Mouse (Mus musculus) embryo, embryonic 9.5 days (tissue): ENCODE data around the gene Apopt1.

ENCODE experiments used
- DNase-seq: peaks from one replicate; pipeline ENCODE4 v3.0.0-alpha.2; 2017; ENCODE audit errors: extremely low spot score

The Apopt1 gene

DNA sequence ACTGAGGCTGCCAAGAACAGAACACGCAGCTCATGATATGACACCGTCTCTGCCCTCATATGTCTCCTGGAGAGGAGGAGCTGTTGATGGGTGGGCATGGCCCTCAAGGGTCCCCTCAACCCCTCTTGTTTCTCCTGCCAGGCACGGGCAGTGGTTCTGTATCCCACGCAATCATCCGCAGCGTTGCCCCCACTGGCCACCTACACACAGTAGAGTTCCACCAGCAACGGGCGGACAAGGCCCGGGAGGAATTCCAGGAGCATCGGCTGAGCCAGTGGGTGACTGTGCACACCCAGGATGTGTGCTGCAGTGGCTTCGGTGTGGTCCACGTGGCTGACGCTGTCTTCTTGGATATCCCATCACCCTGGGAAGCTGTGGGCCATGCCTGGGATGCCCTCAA lies 32.4 kb upstream of the Apopt1 start:
- DNase-seq, result no peak

DNA sequence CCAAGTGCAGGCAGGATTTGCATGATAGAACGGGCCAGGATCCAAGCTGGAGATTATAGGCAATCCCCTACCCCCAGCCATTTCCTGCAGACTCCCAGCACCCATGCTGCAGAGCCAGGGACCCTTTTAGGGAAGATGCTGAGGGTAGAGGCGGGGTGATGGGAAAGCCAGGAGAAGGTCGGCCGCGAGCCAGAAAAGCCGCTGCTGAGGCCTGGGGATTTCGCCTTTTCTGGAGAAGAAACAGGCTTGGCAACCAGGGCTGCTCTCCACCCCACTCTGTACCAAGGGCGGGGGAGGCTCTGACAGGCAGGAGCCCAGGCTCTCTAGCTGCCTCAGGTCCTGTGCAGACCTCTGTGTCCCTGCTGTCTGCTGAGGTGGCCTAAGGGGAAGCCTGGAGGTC lies 31.8 kb upstream of the Apopt1 start:
- DNase-seq, result no peak

DNA sequence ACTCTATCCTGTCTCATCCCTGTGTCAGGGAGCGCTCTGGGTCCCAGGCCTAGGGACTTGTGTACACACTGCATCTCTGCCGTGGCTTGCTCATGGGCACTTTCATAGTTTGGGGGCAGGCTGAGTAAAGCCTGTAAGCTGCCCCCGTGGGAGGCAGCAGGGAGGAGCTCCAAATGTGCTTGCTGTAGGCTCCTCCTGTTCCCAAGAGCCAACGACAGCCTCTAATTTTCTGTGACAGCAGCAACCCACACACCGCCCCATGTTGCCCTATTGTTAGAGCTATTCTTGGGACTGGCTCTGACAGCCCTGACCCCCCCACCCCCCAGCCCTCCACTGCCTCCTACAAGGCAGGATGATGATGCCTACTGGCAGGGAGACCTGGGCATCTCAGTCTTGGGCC lies 31.1 kb upstream of the Apopt1 start:
- DNase-seq, result no peak

DNA sequence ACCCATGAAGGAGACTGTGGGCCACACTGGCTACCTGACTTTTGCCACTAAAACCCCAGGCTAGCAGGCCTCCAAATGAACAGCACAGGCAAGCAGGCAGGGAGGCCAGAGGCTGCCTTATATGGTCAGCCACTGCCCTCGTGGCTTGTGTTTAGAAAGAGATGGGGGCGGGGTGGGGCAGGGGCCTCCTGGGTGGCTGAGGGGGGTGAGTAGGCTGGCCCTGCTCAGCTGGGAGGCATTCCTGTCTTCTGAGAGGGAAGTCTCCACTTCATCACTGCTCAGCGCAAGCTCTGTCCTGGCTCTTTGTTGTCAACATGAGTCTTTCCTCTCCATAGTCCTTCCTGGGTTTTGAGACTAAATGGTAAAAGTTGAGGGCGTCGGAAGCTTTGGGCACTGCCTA lies 30.3 kb upstream of the Apopt1 start:
- DNase-seq, result no peak

DNA sequence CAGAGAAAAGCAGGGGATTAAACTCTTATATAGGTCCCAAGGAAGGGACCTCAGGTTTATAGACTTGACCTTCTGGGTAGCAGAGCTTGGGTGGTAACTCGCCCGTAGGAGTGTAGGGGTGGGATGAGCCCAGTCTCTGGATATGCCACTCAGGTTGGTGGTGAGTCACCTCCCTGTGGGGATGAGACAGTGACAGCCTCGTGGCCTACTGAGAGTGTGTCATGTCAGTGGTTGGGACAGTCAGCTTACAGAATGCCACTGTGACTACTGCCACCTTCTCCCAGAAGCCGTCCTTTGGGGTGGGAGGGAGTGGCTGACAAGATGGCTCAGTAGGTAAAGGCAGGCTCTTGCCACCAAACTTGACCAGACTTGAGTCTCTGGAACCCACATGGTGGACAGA lies 26.7 kb upstream of the Apopt1 start:
- DNase-seq, result no peak

DNA sequence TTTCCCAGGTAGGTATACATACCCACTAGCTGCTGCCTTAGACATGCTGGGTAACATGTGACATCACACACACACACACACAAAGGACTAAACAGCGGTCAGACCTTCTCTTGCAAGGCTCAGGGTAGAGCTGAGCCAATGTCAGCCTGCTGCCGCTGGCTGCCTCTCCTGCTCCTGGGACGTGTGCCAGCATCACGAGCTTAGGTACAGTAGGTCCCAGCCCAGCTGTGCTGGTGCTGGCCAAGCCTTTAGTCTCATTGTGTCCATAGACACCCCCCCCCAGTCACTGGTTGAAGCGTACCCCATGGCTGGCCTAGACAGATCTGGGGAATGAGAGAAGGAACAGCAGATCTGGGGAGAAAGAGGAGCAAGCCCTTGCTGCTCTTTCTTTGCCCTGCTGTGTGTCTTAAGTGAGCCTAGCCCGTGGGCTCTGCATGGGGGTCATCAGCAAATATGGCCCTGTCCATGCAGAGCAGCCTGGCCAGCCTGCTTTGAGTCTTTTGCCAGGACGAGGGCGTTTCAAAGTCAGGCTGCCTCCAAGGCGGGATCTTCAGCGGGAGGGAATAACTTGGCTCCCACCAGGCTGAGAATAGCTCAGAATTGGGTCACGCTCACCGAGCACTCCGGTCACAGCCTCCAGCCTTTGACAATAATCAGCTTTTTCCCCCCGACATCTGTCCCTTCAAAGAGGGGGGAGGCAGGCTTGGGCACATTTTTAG lies 25.6 kb upstream of the Apopt1 start:
- no peak for DNase-seq

DNA sequence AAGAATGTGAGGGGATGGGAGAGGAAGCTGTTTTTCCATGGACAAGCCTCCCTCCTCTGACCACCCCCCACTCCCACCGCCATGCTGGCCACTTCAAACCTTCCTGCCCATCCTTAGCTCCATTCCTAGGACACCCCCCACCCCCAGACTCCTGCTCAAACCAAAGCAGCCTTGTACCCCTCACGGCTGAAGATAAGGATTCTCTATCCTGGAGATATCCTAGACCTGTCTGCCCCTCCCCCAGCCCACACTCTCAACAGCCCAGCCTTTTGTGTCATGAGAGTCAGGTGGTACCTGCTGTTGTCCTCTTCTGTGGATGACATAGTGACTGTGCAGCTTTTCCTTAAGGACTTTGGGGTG lies 25.0 kb upstream of the Apopt1 start:
- no peak for DNase-seq

DNA sequence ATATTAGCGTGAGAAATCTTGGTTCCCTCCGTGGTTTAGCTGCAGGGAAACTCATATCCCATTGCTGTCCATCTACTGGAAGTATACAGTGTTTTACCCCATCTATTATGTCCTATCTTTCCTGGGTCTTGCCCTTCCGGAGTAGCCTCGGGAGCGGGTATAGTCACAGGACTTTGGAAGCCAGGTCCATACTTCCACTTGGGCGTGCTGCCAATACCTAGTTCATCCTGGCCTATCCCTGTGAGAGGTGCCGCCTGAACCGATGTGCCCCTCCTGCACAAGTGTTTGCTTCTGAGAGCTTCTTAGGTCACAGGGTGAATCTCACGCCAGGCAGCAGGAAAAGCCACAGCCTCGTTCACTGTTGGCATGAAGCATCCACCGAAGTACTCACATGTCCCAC lies 23.6 kb upstream of the Apopt1 start:
- no peak for DNase-seq

DNA sequence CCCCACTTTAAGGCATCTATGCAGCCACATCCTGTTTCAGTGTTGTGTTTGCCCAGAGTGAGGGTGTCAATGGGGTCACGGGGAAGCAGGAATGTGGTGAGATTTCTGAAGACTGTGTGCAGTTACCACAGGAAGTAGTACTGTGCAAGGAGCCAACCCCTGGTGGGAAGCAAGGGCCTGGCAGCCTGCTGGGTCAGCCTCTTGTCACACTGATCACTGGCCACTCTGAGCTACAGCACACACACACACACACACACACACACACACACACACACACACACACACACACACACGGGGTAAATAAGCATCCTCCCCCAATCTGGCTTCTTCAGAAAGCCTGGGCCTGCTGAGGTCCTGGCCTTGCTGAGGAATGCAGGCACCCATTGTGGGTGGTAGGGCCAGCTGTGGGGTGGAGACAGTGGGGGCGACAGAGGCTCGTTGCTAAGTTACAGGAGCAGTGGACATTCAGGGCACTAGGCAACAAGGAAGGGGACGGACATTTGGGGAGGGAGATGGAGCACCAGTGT lies 21.7 kb upstream of the Apopt1 start:
- peak; percentile 73 for DNase-seq

DNA sequence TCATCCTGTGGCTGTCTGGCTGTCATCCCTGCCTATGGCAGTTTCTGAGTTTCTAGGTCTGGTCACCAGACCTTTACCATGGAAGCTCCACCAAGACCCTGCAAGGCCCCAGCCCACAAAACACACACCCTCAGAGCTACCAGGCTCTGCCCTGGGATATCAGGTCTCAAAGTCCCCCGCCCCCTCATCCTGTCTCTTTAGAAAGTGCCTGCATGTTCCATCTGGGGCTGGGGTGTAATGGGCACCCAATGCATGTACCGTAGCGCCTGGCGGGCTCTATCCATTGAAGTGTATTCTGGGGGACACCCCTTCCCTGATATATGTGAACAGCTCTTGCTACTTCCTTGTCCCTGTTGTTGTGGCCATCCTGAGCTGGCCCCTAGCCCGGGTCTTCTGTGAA lies 20.2 kb upstream of the Apopt1 start:
- DNase-seq, result no peak

DNA sequence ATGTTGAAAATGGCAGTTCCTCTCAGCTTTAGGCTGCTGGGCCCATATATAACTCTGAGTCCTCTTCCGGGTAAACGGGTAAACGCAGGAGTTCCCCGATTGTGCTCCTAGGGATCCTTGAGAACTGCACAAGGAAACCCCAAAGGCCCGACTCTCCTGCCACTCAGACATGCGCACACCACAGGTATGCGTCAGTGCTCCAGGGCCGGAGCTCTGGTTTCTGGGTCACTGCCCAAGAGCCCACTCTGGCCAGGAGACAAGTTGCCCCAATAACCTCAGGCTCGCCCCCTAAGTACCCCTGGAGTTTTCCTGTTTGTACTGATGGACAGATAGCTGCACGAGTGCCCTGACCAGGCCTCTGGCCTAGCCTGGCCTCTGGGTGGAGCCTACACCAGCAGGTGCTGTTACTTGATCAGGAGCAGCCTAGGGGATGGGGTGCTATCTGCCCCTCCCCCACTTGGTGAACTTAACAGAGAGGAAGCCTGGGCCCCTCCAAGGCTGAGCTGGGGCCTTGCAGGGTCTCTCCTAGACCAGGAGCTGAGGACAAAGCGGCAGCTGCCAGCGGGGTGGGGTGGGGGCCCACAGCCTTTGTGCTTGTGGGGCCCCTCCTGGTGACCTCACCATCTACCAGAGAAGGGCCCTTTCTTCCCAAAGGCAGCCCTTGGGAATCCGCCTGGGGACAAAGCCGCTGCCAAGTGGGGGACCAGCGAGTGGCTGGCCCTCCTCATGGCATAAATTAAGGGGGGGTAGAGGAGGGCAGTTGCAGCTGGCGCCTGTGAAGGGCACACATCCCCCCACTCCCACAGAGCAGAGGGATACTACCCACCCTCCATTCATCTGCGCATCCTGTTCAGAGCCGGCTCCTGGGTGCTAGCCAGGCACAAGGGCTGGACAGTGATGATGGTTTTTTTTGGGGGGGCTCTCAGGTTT lies 19.5 kb upstream of the Apopt1 start:
- peak; percentile 79 for DNase-seq

DNA sequence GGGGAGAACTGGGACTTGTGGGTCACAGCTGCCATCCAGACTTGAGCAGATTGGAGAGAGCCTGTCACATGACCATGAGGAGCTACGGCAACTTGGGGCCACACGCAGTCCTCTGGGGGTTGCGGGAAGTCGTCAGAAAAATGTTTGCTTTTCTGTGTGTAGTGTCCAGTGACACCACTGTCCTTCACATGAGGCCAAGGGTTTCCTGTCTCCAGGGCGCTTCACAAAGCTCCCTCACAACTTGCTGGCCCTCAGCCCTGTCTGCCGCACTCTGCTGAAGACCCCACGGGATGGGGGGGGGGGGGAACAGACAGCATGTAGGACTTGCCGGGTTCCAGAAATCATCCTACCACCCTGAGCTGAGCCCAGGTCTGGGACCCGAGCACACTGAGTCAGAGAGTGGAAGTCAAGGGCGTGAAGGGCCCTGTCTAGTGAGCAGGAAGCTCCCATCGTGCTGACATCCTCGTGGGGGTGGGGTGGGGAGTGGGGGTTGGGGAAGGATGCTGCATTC lies 18.7 kb upstream of the Apopt1 start:
- DNase-seq, result no peak

DNA sequence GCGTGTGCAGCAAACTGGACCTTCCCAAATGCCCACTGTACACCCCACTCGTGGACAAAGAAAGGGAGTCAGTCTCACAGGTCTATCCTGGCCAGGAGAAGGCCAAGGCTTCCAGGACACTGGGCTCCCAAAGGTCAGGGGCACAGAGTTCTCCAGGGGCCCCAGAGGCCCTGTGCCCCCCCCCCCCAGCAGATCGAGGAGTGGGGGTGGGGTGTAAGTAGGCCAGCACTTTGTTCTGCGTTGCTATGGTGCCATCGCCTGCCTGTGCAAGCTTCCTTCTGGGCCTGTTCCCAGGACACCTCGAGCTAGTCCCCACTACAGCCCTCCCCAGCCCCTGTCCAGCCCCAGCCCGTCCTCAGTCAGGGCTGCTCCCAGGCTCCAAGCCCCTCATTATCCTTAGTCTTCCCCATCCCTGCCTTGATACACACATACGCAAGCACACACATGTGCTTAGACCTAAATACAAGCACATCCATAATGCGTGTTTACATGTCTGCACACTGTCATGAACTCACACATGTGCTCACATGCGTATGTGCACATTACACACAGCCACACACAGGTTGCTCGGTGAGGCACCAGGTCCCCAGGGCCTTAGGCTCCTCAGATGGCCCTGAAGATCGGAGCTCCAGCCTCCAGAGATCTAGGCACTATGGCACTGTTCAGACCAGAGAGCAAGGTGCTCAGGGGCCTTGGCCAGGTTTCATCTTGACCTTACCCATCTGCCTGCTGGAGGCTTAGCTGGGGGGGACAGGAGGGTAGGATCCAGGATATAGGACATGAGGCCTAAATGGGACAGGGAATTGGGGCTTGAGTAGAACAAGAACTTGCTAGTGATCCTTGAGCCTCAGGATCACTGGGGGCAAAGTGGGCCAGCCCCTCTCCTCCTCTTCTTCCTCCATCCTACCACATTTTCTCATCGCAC lies 17.9 kb upstream of the Apopt1 start:
- peak; percentile 61 for DNase-seq

DNA sequence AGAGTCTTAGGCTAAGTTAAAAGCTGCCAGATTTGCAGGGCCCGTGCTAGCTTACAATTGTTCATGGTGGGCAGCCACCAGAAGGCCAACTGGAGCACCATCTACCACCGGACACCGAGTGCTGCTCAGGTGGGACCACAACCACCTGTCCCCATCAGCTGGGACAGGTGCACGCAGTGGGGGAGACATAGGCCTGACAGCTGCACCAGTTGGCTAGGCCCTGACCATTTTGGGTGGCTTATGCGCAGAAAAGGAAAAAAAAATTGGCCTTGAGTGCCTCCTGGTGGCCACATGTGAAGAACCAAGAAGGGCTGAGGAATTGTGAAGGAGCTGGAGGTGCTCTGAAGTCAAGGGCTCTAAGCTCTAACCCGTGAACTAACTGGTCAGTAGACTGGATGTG lies 16.8 kb upstream of the Apopt1 start:
- DNase-seq, result peak; percentile 78

DNA sequence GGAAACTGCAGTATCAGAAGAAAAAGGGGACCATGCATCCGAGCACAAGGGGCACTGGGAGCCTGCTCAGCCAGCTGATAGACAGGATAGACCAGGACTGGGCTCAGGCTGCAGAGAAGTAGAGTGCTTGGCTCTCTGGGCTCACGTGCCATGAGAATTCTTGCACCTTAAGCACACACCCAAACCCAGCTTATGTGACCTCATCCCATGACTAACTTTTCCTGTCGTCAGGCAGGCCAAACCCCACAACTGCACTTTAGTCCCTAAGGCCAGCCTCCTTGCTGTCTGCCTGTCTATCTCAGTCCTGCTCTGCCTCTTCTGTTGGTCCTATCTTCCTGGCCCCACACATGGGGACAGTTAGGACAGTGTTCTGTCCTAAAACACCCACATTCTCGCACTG lies 15.4 kb upstream of the Apopt1 start:
- no peak for DNase-seq

DNA sequence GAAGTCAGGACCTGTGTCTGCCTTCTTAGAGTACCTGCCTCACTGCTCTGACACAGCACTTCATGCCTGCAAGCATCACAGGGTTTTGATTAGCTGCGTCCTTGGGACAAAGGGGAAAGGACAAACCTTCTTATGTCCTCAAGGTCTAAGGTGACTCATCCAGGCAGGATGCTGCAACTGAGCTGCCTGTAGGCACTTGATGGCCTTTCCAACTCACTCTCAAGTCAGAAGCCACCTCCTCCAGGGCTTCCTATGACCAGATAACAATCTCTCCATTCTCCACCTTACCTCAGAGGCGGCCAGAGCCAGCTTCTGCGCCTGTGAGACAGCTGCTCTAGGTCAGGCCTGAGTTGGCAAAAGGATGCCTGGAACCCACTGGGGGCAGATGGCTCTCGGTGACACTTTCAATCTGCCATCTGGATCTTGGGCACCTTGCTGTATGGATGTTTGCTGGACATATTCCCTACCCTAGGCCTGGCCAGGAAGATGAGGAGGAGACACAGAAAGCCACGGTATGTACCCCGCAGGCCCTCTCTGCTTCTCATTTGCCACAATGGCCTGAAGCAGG lies 14.6 kb upstream of the Apopt1 start:
- no peak for DNase-seq

DNA sequence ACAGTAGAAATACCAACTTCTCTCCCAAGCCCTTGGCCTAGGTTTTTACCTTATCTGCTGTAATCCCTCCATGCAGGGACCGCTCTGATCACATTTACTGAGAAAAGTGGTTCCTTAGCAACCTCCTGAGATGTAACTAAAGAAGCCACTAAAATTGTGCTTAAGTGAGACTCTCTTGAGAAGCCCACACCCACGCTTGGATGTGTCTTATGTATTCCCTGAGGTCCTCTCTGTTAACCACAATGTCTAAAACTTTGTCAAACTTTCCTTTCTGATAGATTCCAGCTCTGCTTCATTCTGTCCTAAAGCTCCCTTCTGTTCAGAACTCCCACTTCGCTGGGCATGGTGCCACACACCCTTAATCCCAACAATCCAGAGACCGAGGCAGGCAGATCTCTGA lies 13.5 kb upstream of the Apopt1 start:
- no peak for DNase-seq

DNA sequence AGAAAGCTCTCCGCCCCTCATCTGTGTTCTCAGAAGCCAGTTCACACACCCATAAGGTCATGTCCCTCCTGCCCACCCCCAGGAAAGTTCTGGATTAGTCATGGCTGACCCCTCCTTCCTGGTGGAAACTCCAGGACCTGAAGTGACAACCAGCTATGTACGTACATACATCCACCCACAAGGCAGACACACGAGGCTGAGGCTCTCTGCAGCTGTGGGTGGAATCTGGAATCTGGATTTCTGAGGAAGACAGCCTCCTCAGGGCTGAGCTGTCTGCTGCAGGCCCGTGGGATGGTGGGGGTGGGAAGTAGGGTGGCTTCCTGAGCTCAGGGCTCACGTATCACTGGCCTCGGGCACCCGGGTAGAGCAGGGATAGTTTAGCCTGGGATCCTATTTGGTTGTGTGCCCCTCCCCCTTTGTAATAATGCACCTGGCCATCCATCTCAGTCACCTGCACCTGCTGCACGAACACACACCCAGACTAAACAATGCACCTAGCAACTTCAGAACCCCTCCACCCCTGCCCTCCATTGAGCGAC lies 12.1 kb upstream of the Apopt1 start:
- DNase-seq, result no peak

DNA sequence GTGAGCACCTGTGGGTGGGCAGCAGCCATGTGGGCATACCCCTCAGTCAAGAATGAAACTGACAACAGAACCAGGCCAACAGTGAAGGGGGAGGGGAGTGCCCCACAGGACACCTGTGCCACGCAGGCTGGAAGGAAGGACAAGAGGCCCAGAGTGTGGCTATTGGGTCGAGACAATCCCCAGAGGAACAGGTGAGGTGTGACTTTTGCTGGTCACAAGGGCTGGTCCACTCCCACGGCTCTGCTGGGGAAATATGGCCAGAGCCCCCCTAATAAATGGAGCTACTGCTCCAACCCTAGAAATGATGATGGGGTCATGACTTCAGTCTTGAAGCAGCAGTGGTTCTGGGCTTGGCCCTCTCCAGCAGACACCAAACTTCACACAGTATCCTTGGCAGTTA lies 9.8 kb upstream of the Apopt1 start:
- DNase-seq, result no peak

DNA sequence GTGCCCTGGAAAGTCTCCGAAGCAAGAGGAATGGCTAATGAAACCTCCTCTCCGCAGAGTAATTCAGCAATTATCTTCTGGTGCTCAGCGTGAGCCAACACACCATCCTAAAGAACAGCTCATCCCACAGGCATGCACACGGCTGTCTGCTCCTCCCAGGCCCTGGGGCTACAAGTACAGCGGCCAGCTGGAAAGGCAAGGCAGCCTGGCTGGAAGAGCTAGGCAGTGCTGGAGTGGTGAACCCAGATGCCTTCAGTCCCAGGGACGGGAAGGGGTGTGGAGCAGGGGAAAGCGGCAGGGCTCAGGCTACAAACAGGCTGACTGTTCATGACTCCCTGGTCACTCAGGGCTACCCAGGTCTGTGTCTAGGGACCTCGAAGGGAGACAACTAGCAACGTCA lies 8.5 kb upstream of the Apopt1 start:
- no peak for DNase-seq
